Mouse (Mus musculus): Measurements from ENCODE around the gene Olfr110. TPM values are rescaled to one million over a fixed set of nuclear protein-coding genes. Genes with fewer than 3 reads are reported as not detected.
"Not testable (repeated sequence)": the region's sequence is repeated elsewhere in the genome, so short reads cannot be mapped to it uniquely, and the experiment has no call there.

Gene Olfr110
- not detected in 2 replicates for polyA plus RNA-seq (2015; fragmentation: Nextera tagmentation; extraction: Ambion mirVana)

- WGBS, result 32% methylated on average over 1 of the region's 1 CpGs
- ATAC-seq (replicated peaks; ENCODE audit: extremely low read depth, insufficient read depth, low FRiP score), result no peak
- no peaks in the 10 kb centered on the region for H3K4me1 ChIP-seq (ENCODE audit: control insufficient read depth, insufficient read depth, low read length)
These were observed at the start of gene Olfr110 for GRCm38 (mm10) chr17:37491930-37492518. Olfr110 (plus strand) TSS chr17:37492468.

GRCm38 (mm10) chr17:37445180-37445579 is 47.1 kb upstream of the Olfr110 start, which contains the start of gene Olfr108:
Olfr108 (plus strand) TSS chr17:37445480.
- Histone ChIP-seq H3K36me3 (ENCODE audit: control insufficient read depth, insufficient read depth) (no peaks in the 10 kb centered on the region), H3K27ac (ENCODE audit: low read length) (no peak within 1 kb of the TSS), H3K9me3 (replicated peaks; ENCODE audit: control insufficient read depth, low read length) (0 out of 2 replicates have a peak, but pooled peaks cover 2% of the 10 kb centered on the region), H3K4me1 (ENCODE audit: control insufficient read depth, insufficient read depth, low read length) (no peaks in the 10 kb centered on the region), H3K4me2 (ENCODE audit: low read depth, low read length) (no peak within 1 kb of the TSS), H3K9ac (ENCODE audit: low read length) (no peak within 1 kb of the TSS), H3K27me3 (ENCODE audit: control insufficient read depth, insufficient read depth, low read length) (no peaks in the 10 kb centered on the region), H3K4me3 (ENCODE audit: low read length) (no peak within 1 kb of the TSS)
- no peak for ATAC-seq (replicated peaks; ENCODE audit: extremely low read depth, insufficient read depth, low FRiP score)
- 82% methylated on average over 1 of the region's 1 CpGs for WGBS

More at GRCm38 (mm10) chr17:37491930-37492518, at the start of gene Olfr110:
- no peak within 1 kb of the TSS for H3K9ac ChIP-seq (ENCODE audit: low read length)
- no peak within 1 kb of the TSS for H3K27ac ChIP-seq (ENCODE audit: low read length)
- no peaks in the 10 kb centered on the region for H3K27me3 ChIP-seq (ENCODE audit: control insufficient read depth, insufficient read depth, low read length)
- H3K36me3 ChIP-seq (ENCODE audit: control insufficient read depth, insufficient read depth), result no peaks in the 10 kb centered on the region
- no peak within 1 kb of the TSS for H3K4me3 ChIP-seq (ENCODE audit: low read length)
- no peak within 1 kb of the TSS for H3K4me2 ChIP-seq (ENCODE audit: low read depth, low read length)
- H3K9me3 ChIP-seq (replicated peaks; ENCODE audit: control insufficient read depth, low read length), result 0 out of 2 replicates have a peak, but pooled peaks cover 3% of the 10 kb centered on the region

GRCm38 (mm10) chr17:37458616-37459015 is 33.7 kb upstream of the Olfr110 start, which contains the start of gene Olfr109:
Olfr109 (plus strand) TSS chr17:37458916.
- Histone ChIP-seq H3K36me3 (ENCODE audit: control insufficient read depth, insufficient read depth) (no peaks in the 10 kb centered on the region), H3K4me3 (ENCODE audit: low read length) (no peak within 1 kb of the TSS), H3K27ac (ENCODE audit: low read length) (no peak within 1 kb of the TSS), H3K9me3 (replicated peaks; ENCODE audit: control insufficient read depth, low read length) (no peaks in the 10 kb centered on the region), H3K27me3 (ENCODE audit: control insufficient read depth, insufficient read depth, low read length) (no peaks in the 10 kb centered on the region), H3K9ac (ENCODE audit: low read length) (no peak within 1 kb of the TSS), H3K4me1 (ENCODE audit: control insufficient read depth, insufficient read depth, low read length) (no peaks in the 10 kb centered on the region), H3K4me2 (ENCODE audit: low read depth, low read length) (no peak within 1 kb of the TSS)
- WGBS, result 87% methylated on average over 1 of the region's 1 CpGs
- ATAC-seq (replicated peaks; ENCODE audit: extremely low read depth, insufficient read depth, low FRiP score), result no peak

DNA sequence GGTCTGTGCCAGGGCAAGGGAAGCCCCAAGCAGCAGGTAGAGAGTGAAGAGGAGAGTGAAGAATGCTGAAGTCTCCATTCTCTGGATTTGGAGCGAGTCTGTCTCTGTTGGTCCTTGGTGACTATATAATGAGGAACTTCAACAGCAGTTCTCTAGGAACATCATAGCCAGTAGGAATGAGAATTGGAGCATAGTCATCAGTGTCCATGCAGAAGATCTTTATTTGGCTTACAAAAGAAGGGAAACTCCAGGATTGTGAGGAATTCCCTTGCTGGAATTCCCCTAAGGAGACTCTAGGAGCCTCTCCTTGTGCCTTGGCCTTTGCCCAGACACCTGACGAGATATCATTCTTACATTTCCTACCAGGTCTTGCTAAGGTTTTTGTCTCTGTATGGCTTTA is 8.8 kb upstream of the Olfr110 start, which contains the start of gene H2-M2:
Gene H2-M2 (minus strand): TSS at position 101 of the 400 bp plus-strand sequence.
- Histone ChIP-seq H3K4me3 (ENCODE audit: low read length) (no peak within 1 kb of the TSS), H3K27ac (ENCODE audit: low read length) (no peak within 1 kb of the TSS), H3K4me1 (ENCODE audit: control insufficient read depth, insufficient read depth, low read length) (no peaks in the 10 kb centered on the region), H3K27me3 (ENCODE audit: control insufficient read depth, insufficient read depth, low read length) (no peaks in the 10 kb centered on the region), H3K36me3 (ENCODE audit: control insufficient read depth, insufficient read depth) (no peaks in the 10 kb centered on the region), H3K9ac (ENCODE audit: low read length) (no peak within 1 kb of the TSS), H3K9me3 (replicated peaks; ENCODE audit: control insufficient read depth, low read length) (peaks cover 8% of the 10 kb centered on the region), H3K4me2 (ENCODE audit: low read depth, low read length) (no peak within 1 kb of the TSS)
- ATAC-seq (replicated peaks; ENCODE audit: extremely low read depth, insufficient read depth, low FRiP score), result no peak
- WGBS, result 51% methylated on average over 2 of the region's 2 CpGs

DNA sequence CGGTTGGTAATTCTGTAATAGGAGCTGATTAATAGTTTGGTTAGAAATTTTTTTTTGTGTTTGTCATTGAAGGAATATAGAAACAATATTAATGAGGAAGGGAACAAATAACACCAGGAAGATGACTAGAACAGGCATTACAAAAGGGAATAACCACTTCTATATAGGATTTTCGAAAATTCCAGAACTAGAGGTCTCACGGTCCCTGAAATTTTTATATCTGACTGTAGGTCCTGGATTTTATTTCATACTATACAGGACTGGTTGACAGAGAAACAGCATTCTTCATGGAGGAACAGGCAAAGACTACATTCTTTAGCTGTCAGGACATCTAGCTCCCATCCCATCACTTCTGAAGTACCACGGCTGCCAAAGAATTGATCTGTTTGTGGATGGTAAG is 15.5 kb downstream of the Olfr110 start, which contains the start of gene Olfr111:
Gene Olfr111 (plus strand): TSS at position 301 of the 400 bp plus-strand sequence.
- Histone ChIP-seq H3K9ac (ENCODE audit: low read length) (no peak within 1 kb of the TSS), H3K27ac (ENCODE audit: low read length) (no peak within 1 kb of the TSS), H3K4me3 (ENCODE audit: low read length) (no peak within 1 kb of the TSS), H3K4me2 (ENCODE audit: low read depth, low read length) (no peak within 1 kb of the TSS), H3K9me3 (replicated peaks; ENCODE audit: control insufficient read depth, low read length) (peaks cover 3% of the 10 kb centered on the region; the same call in 1 of the 2 replicates), H3K4me1 (ENCODE audit: control insufficient read depth, insufficient read depth, low read length) (no peaks in the 10 kb centered on the region), H3K27me3 (ENCODE audit: control insufficient read depth, insufficient read depth, low read length) (no peaks in the 10 kb centered on the region), H3K36me3 (ENCODE audit: control insufficient read depth, insufficient read depth) (no peaks in the 10 kb centered on the region)
- no peak for ATAC-seq (replicated peaks; ENCODE audit: extremely low read depth, insufficient read depth, low FRiP score)
- WGBS, result 84% methylated on average over 4 of the region's 4 CpGs

DNA sequence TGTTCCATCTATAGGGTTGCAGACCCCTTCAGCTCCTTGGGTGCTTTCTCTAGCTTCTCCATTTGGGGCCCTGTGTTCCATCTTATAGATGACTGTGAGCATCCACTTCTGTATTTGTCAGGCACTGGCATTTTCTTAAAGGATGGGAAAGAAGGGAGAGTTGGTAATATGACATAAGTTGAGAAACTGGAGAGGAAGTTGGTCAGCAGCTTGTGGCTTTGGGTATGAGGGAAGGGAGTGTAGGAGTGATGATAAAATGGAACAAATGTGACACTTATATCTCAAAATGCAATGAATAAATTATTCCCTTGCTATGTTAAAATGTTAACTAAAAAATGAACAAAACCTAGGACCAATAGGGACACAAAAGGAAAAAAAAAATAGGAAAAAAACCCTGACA is 32.3 kb downstream of the Olfr110 start:
- H3K27ac ChIP-seq (ENCODE audit: low read length); H3K36me3 ChIP-seq (ENCODE audit: control insufficient read depth, insufficient read depth); H3K4me2 ChIP-seq (ENCODE audit: low read depth, low read length); H3K27me3 ChIP-seq (ENCODE audit: control insufficient read depth, insufficient read depth, low read length); H3K9me3 ChIP-seq (replicated peaks; ENCODE audit: control insufficient read depth, low read length); H3K4me3 ChIP-seq (ENCODE audit: low read length); H3K9ac ChIP-seq (ENCODE audit: low read length); ATAC-seq (replicated peaks; ENCODE audit: extremely low read depth, insufficient read depth, low FRiP score); H3K4me1 ChIP-seq (ENCODE audit: control insufficient read depth, insufficient read depth, low read length): not testable (repeated sequence)

GRCm38 (mm10) chr17:37525427-37525826 is 33.2 kb downstream of the Olfr110 start:
- WGBS, result 44% methylated on average over 1 of the region's 1 CpGs
- H3K4me2 ChIP-seq (ENCODE audit: low read depth, low read length); H3K9ac ChIP-seq (ENCODE audit: low read length); H3K4me1 ChIP-seq (ENCODE audit: control insufficient read depth, insufficient read depth, low read length); H3K27me3 ChIP-seq (ENCODE audit: control insufficient read depth, insufficient read depth, low read length); H3K36me3 ChIP-seq (ENCODE audit: control insufficient read depth, insufficient read depth); H3K4me3 ChIP-seq (ENCODE audit: low read length); ATAC-seq (replicated peaks; ENCODE audit: extremely low read depth, insufficient read depth, low FRiP score); H3K9me3 ChIP-seq (replicated peaks; ENCODE audit: control insufficient read depth, low read length); H3K27ac ChIP-seq (ENCODE audit: low read length): not testable (repeated sequence)

DNA sequence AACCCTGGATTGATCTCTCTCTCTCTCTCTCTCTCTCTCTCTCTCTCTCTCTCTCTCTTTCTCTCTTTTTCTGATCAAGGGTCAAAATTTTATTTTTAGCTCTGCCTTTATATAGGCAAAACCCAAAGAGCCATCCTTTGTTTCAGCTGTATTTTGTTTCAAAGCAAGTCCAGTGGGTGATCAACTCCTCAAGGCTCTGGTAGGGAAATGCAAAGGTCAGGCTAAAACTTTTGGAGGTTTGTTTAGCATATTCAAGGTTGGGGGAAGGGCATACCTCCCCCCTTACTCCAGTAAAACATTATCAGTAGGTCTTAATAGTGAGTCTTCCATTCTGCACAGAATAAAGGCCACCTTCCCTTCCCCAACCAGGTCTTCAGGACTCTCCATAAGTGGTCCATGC is 42.9 kb downstream of the Olfr110 start:
- no peak overlapping the region for H3K4me3 ChIP-seq (ENCODE audit: low read length)
- H3K9me3 ChIP-seq (replicated peaks; ENCODE audit: control insufficient read depth, low read length), result no peaks in the 10 kb centered on the region
- no peak overlapping the region for H3K4me2 ChIP-seq (ENCODE audit: low read depth, low read length)
- H3K36me3 ChIP-seq (ENCODE audit: control insufficient read depth, insufficient read depth), result no peaks in the 10 kb centered on the region
- H3K27me3 ChIP-seq (ENCODE audit: control insufficient read depth, insufficient read depth, low read length), result no peaks in the 10 kb centered on the region
- no peaks in the 10 kb centered on the region for H3K4me1 ChIP-seq (ENCODE audit: control insufficient read depth, insufficient read depth, low read length)
- no peak for ATAC-seq (replicated peaks; ENCODE audit: extremely low read depth, insufficient read depth, low FRiP score)
- no peak overlapping the region for H3K27ac ChIP-seq (ENCODE audit: low read length)
- H3K9ac ChIP-seq (ENCODE audit: low read length), result no peak overlapping the region

DNA sequence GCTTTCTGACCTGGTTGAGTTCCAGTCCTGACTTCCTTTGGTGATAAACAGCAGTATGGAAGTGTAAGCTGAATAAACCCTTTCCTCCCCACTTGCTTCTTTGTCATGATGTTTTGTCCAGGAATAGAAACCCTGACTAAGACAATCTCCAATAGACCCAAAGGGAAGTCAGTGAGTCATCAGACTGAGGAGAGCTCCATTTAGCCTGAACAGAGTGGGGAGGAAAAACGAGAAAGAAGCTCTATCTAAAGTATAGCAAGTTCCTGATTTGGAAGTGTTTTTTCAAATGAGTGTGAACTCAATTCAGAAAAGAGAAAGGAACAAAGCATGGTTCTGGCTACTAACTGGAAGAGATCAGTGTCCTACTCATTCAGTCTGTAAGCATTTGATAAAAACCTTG is 46.1 kb downstream of the Olfr110 start:
- not testable (repeated sequence) for H3K27me3 ChIP-seq (ENCODE audit: control insufficient read depth, insufficient read depth, low read length); H3K9me3 ChIP-seq (replicated peaks; ENCODE audit: control insufficient read depth, low read length); H3K4me1 ChIP-seq (ENCODE audit: control insufficient read depth, insufficient read depth, low read length); H3K9ac ChIP-seq (ENCODE audit: low read length); H3K4me2 ChIP-seq (ENCODE audit: low read depth, low read length); H3K4me3 ChIP-seq (ENCODE audit: low read length); H3K27ac ChIP-seq (ENCODE audit: low read length); ATAC-seq (replicated peaks; ENCODE audit: extremely low read depth, insufficient read depth, low FRiP score); H3K36me3 ChIP-seq (ENCODE audit: control insufficient read depth, insufficient read depth)
- 28% methylated on average over 1 of the region's 1 CpGs for WGBS
